Mouse (Mus musculus) thymus, adult 2 months (tissue): Measurements from ENCODE around the gene Fsd2. TPM values are rescaled to one million over a fixed set of nuclear protein-coding genes. Genes with fewer than 3 reads are reported as not detected.

Experiments
- DNase-seq: peaks from one replicate; pipeline ENCODE4 v3.0.0; 2021
- H3K27ac ChIP-seq: fragments of 200-500 bp; 2 replicates; pipeline ENCODE4 v1.5.1; 2012; ENCODE audit warnings: low read length, control low read depth; ENCODE audit not compliant: control insufficient read depth, insufficient read depth
- H3K27me3 ChIP-seq: fragments of 200-500 bp; 2 replicates; pipeline ENCODE4 v1.6.1; 2012; ENCODE audit warnings: mild to moderate bottlenecking, low read length, moderate library complexity, mixed read lengths; ENCODE audit not compliant: control insufficient read depth, insufficient read depth
- H3K36me3 ChIP-seq: fragments of 200-500 bp; 2 replicates; pipeline ENCODE4 v1.6.1; 2012; ENCODE audit warnings: mild to moderate bottlenecking, low read length, moderate library complexity; ENCODE audit not compliant: control insufficient read depth, insufficient read depth
- H3K4me1 ChIP-seq: fragments of 200-500 bp; replicated peaks from 2 replicates; pipeline ENCODE4 v1.6.1; 2012; ENCODE audit warnings: low read length; ENCODE audit not compliant: control insufficient read depth, insufficient read depth
- H3K4me3 ChIP-seq: fragments of 200-500 bp; 2 replicates; pipeline ENCODE4 v1.5.1; 2012; ENCODE audit warnings: mild to moderate bottlenecking, low read length, control low read depth, moderate library complexity; ENCODE audit not compliant: control insufficient read depth, insufficient read depth
- CTCF ChIP-seq: fragments of 200-500 bp; IDR thresholded peaks from 2 replicates; pipeline ENCODE4 v1.5.1; 2012; ENCODE audit warnings: mild to moderate bottlenecking, control low read depth, low read length, moderate library complexity, borderline replicate concordance; ENCODE audit not compliant: control insufficient read depth, poor library complexity, insufficient read depth; ENCODE audit errors: extremely low read depth
- POLR2A ChIP-seq: fragments of 200-500 bp; IDR thresholded peaks from 2 replicates; pipeline ENCODE4 v1.6.1; 2012; ENCODE audit warnings: mild to moderate bottlenecking, low read length, control low read depth, moderate library complexity; ENCODE audit not compliant: control insufficient read depth, poor library complexity, insufficient read depth; ENCODE audit errors: extremely low read depth
- WGBS: fragments of 180-500 bp; shearing (Covaris S2); methylation state at CpG from one replicate; pipeline ENCODE4 v1.1.7; 2018; 5-methylcytosine and 5-hydroxymethylcytosine counted together
- polyA plus RNA-seq: library from polyadenylated mRNA; depleted of rRNA; stranded (reverse); fragments of >200 nt; gene quantifications from 2 replicates; pipeline ENCODE4 v1.2.3, GENCODE M21; 2012

The Fsd2 gene
- polyA plus RNA-seq, 1 experiment = 3.2 TPM

DNA sequence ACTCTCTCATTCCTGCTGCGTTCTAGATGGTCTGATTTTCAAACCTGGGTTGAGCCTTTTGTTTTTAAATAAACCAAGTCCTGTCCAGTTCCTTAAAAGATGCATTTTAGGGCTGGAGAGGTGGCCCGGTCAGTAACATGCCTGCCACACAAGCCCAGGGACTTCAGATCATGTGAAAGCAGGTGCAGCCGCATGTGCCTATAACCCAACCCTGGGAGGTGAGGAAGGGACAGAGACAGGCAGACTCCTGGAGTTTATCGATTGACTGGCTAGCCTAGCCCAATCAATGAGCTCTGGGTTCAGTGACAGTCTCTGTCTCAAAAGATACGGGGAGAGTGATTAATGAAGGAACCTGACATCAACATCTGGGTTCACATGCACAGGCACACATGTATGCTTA lies 5.5 kb downstream of the Fsd2 start:
- WGBS = 81% methylated on average over 5 of the region's 5 CpGs
- H3K36me3 ChIP-seq = no peaks in the 10 kb centered on the region
- H3K4me1 ChIP-seq = no peaks in the 10 kb centered on the region
- H3K27ac ChIP-seq = no peak overlapping the region
- H3K27me3 ChIP-seq = no peaks in the 10 kb centered on the region
- DNase-seq = no peak
- H3K4me3 ChIP-seq = no peak overlapping the region
- TF ChIP-seq POLR2A (no peak), CTCF (no peak)

DNA sequence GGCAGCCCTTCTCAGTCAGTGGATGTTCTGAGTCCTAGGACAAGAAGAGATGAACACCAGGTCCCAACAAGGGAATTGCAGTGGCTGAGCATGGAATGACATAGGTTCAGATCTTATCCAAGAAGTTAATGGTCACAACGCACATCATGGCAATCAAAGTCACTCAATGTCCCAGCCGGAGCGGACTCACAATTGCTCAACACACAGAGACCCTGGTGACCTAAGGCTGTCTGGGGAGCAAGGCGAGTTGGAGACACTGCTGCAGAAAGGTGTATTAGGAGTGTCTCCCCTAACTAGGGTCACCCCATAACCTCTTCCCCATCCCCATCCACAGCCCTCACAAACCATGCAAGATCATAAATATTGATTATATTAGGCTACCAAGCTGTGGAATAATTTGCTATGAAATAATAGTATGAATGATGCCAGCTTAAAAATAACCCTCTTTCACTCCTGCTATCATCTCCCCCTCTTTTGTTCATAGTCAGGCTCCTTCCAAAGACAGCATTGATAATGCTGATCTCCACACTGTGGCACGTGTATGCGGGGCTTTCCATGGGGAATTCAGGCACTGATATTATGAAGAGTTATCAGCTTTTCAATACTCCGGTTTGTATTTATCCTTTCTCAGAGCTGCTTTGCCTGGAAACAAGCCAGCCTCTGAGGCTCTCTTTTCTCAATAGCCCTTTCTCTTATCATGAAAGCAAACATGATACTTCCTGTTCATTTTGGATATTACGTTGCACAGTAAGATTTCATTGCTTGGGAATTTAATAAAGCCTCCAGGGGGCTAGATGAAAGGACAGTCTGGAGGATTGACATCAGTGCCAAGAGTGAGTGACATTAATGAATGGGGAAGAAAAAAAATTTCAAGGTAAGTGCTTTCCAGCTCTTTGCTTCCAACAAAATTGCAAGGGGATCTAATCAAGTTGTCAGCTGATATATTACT lies 6.4 kb downstream of the Fsd2 start:
- Histone ChIP-seq H3K36me3 (no peaks in the 10 kb centered on the region), H3K27ac (no peak overlapping the region), H3K27me3 (no peaks in the 10 kb centered on the region), H3K4me1 (no peaks in the 10 kb centered on the region), H3K4me3 (no peak overlapping the region)
- WGBS = 74% methylated on average over 8 of the region's 8 CpGs
- TF ChIP-seq CTCF (no peak), POLR2A (no peak)
- no peak for DNase-seq

DNA sequence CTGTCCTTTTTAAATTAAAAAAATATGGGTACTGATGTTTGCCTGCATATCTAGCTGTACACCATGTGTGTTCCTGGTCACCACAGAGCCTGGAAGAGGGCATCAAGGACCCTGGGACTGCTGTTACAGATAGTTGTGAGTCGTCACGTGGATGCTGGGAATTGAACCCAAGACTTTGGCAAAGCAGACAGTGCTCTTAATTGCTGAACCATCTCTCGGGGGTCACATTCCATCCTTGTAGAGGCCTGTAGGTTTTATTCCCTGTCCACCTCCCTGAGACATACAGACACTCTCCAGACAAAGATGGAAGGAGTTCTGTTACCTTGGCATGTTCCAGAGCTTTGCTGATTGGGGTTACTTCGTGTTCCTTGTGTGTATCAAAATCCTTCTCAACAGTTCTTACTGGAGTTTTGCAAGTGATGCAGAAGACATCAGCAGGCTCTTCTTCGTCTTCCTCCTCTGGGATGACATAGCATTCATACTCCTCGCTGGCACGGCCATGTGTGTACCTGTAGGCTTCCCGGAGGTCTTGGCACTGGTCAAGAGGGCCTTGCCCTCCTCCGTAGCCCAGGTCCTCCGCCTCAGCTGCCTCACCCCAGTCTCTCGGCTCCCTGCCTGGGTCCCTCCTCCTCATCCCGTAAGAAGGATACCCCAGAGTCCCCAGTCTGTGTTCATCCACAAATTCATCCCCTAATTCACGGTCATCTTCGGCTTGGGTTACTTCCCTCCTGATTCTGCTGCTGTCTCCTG lies 7.3 kb downstream of the Fsd2 start:
- no peak for DNase-seq
- no peak for TF ChIP-seq POLR2A
- Histone ChIP-seq H3K4me3 (no peak overlapping the region), H3K4me1 (no peaks in the 10 kb centered on the region), H3K27me3 (no peaks in the 10 kb centered on the region), H3K27ac (no peak overlapping the region), H3K36me3 (no peaks in the 10 kb centered on the region)
- 89% methylated on average over 14 of the region's 14 CpGs for WGBS

DNA sequence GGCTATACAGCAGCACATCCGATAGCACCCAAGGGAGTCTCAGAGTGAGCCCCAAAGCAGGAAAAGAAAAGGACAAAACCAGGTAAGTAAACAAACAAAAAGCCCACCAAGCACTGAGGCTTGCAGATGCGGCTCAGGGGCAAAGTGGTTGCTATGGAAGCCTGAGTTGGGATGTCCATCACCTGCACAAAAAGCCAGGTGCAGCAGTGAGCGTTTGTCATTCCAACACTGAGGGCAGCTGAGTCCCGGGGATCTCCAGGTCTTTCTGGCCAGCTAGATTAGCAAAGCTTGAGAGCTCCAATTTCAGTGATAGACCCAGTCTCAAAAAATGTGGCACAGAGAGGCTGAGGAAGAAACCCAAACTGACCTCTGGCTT lies 8.8 kb downstream of the Fsd2 start:
- DNase-seq = no peak
- Histone ChIP-seq H3K27ac (no peak overlapping the region), H3K36me3 (no peaks in the 10 kb centered on the region), H3K27me3 (no peaks in the 10 kb centered on the region), H3K4me3 (no peak overlapping the region), H3K4me1 (no peaks in the 10 kb centered on the region)
- TF ChIP-seq POLR2A = no peak
- TF ChIP-seq CTCF = no peak
- 82% methylated on average over 4 of the region's 4 CpGs for WGBS

DNA sequence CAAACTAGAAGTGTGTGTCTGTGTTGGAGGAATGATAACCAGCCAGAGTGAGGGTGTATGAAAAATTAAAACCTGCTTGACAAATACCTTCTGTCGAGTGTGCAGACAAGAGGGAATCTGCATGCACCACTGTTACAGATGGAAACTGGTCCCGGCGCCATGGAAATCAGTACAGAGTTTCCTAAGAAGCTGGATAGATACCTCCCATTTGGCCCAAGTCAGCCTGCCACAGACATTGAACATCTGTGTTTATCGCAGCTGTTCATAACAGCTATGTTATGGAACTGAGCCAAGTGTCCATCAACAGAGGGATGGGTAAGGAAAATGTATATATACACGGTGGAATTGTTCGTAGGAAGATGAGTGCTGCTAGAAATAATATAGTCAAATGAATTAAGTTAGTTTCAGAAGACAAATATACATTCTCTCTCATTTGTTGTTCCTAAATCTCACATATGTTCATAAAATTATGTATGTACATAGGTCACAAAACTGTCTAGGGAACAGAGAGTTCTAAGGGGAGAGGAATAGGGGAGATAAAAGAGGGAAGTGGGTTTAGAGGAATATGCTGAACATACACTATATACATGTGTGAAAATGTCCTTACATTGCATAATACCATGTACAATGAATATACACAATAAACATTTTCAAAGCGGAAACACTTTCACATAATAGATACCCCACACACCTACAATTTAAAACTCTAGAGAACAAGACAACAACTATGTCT lies 9.3 kb downstream of the Fsd2 start:
- no peak for TF ChIP-seq POLR2A
- no peak overlapping the region for H3K27ac ChIP-seq
- no peaks in the 10 kb centered on the region for H3K36me3 ChIP-seq
- H3K27me3 ChIP-seq = no peaks in the 10 kb centered on the region
- no peak for DNase-seq
- WGBS = 86% methylated on average over 7 of the region's 7 CpGs
- no peak overlapping the region for H3K4me3 ChIP-seq
- H3K4me1 ChIP-seq = no peaks in the 10 kb centered on the region

DNA sequence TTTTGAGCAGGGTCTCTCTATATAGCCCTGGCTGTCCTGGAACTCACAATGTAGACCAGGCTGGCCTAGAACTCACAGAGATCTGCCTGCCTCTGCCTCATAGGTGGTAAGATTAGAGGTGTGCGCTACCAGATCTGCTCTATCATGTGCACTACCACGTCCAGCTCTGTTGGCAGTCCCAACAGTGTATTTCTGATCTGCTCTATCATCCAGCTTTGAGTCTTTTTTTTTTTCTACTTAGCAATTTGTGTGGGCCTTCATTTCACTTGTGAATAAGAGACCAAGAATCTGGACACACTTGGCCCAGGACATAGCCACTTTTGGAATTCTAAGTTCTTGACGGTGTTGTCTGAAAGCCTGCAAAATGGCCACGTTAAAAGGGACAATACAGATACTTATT lies 9.9 kb downstream of the Fsd2 start:
- 86% methylated on average over 4 of the region's 4 CpGs for WGBS
- DNase-seq = no peak
- Histone ChIP-seq H3K27me3 (no peaks in the 10 kb centered on the region), H3K4me1 (no peaks in the 10 kb centered on the region), H3K4me3 (no peak overlapping the region), H3K36me3 (no peaks in the 10 kb centered on the region), H3K27ac (no peak overlapping the region)
- TF ChIP-seq CTCF (no peak), POLR2A (no peak)
